Mouse (Mus musculus) stomach, embryonic 15.5 days (tissue): ENCODE data around the gene Baz2b. TPM values are rescaled to one million over a fixed set of nuclear protein-coding genes. Genes with fewer than 3 reads are reported as not detected.
A peak's percentile ranks its signal among the peaks of the same experiment; 100 is the strongest.

Experiments used
- ATAC-seq: fragments of 200-750 bp; cut with Nextera tagmentation; 2 replicates; pipeline ENCODE4 v1.8.0; 2017; ENCODE audit warnings: low read depth, moderate number of reproducible peaks, moderate TSS enrichment; ENCODE audit not compliant: insufficient read depth, low FRiP score
- H3K27ac ChIP-seq: fragments of 300-500 bp; sonication (generic); 2 replicates; pipeline ENCODE4 v1.5.1; 2015; ENCODE audit warnings: mild to moderate bottlenecking, inconsistent platforms
- H3K27me3 ChIP-seq: fragments of 300-500 bp; sonication (generic); replicated peaks from 2 replicates; pipeline ENCODE4 v1.6.1; 2015; ENCODE audit warnings: inconsistent platforms
- H3K36me3 ChIP-seq: fragments of 300-500 bp; sonication (generic); 2 replicates; pipeline ENCODE4 v1.6.1; 2015; ENCODE audit warnings: inconsistent platforms
- H3K4me1 ChIP-seq: fragments of 300-500 bp; sonication (generic); 2 replicates; pipeline ENCODE4 v1.6.1; 2015; ENCODE audit warnings: inconsistent platforms
- H3K4me2 ChIP-seq: fragments of 300-500 bp; sonication (generic); 2 replicates; pipeline ENCODE4 v1.6.1; 2015; ENCODE audit warnings: mild to moderate bottlenecking, inconsistent platforms
- H3K4me3 ChIP-seq: fragments of 300-500 bp; sonication (generic); replicated peaks from 2 replicates; pipeline ENCODE4 v1.5.1; 2015; ENCODE audit warnings: inconsistent platforms
- H3K9ac ChIP-seq: fragments of 300-500 bp; sonication (generic); 2 replicates; pipeline ENCODE4 v1.6.1; 2015; ENCODE audit warnings: inconsistent platforms
- H3K9me3 ChIP-seq: fragments of 300-500 bp; sonication (generic); 2 replicates; pipeline ENCODE4 v1.6.1; 2016; ENCODE audit warnings: inconsistent platforms
- WGBS: fragments of 180-500 bp; shearing (Covaris S2); methylation state at CpG from one replicate; pipeline ENCODE4 v1.1.7; 2015; 5-methylcytosine and 5-hydroxymethylcytosine counted together
- polyA plus RNA-seq: library from polyadenylated mRNA; unstranded; fragments of >200 nt; fragmentation: Nextera tagmentation; extraction: Ambion mirVana; gene quantifications from 2 replicates; pipeline ENCODE4 v1.2.1, GENCODE M21; 2015

The Baz2b gene
- polyA plus RNA-seq, 1 experiment from 2014 or later = 47.8 TPM

- Histone ChIP-seq H3K9ac (no peak overlapping the region), H3K9me3 (no peaks in the 10 kb centered on the region), H3K4me3 (no peak overlapping the region), H3K4me2 (no peak overlapping the region), H3K27me3 (no peaks in the 10 kb centered on the region), H3K4me1 (0 out of 2 replicates have a peak, but pooled peaks cover 2% of the 10 kb centered on the region), H3K36me3 (no peaks in the 10 kb centered on the region), H3K27ac (no peak overlapping the region)
- ATAC-seq = no peak
- 57% methylated on average over 10 of the region's 10 CpGs for WGBS
Measured at GRCm38 (mm10) chr2:60054808-60055535, 154.7 kb downstream of the Baz2b start.

- H3K4me3 ChIP-seq = no peak overlapping the region
- H3K36me3 ChIP-seq = no peaks in the 10 kb centered on the region
- WGBS = 75% methylated on average over 11 of the region's 11 CpGs
- H3K9ac ChIP-seq = no peak overlapping the region
- ATAC-seq = no peak
- no peak overlapping the region for H3K27ac ChIP-seq
- H3K9me3 ChIP-seq = no peaks in the 10 kb centered on the region
- no peaks in the 10 kb centered on the region for H3K27me3 ChIP-seq
- 0 out of 2 replicates have a peak, but pooled peaks cover 2% of the 10 kb centered on the region for H3K4me1 ChIP-seq
- no peak overlapping the region for H3K4me2 ChIP-seq
Measured at GRCm38 (mm10) chr2:60053222-60054010, 156.2 kb downstream of the Baz2b start.

- no peak for ATAC-seq
- Histone ChIP-seq H3K4me2 (no peak overlapping the region), H3K9me3 (no peaks in the 10 kb centered on the region), H3K27me3 (no peaks in the 10 kb centered on the region), H3K9ac (no peak overlapping the region), H3K4me3 (no peak overlapping the region), H3K4me1 (no peaks in the 10 kb centered on the region), H3K36me3 (no peaks in the 10 kb centered on the region), H3K27ac (no peak overlapping the region)
- WGBS = 72% methylated on average over 9 of the region's 9 CpGs
Measured at GRCm38 (mm10) chr2:60050667-60051460, 158.8 kb downstream of the Baz2b start.

GRCm38 (mm10) chr2:60049889-60050288, 159.8 kb downstream of the Baz2b start:
- H3K4me1 ChIP-seq = no peaks in the 10 kb centered on the region
- no peaks in the 10 kb centered on the region for H3K9me3 ChIP-seq
- H3K27ac ChIP-seq = no peak overlapping the region
- ATAC-seq = no peak
- no peak overlapping the region for H3K9ac ChIP-seq
- no peak overlapping the region for H3K4me2 ChIP-seq
- WGBS = 84% methylated on average over 4 of the region's 4 CpGs
- no peak overlapping the region for H3K4me3 ChIP-seq
- no peaks in the 10 kb centered on the region for H3K36me3 ChIP-seq
- H3K27me3 ChIP-seq = no peaks in the 10 kb centered on the region

GRCm38 (mm10) chr2:60049351-60049750, 160.3 kb downstream of the Baz2b start:
- no peaks in the 10 kb centered on the region for H3K4me1 ChIP-seq
- H3K9me3 ChIP-seq = no peaks in the 10 kb centered on the region
- H3K27ac ChIP-seq = no peak overlapping the region
- 88% methylated on average over 9 of the region's 9 CpGs for WGBS
- ATAC-seq = no peak
- no peak overlapping the region for H3K4me3 ChIP-seq
- H3K36me3 ChIP-seq = no peaks in the 10 kb centered on the region
- H3K9ac ChIP-seq = no peak overlapping the region
- H3K27me3 ChIP-seq = no peaks in the 10 kb centered on the region
- H3K4me2 ChIP-seq = no peak overlapping the region

- no peak for ATAC-seq
- 33% methylated on average over 1 of the region's 1 CpGs for WGBS
Measured at GRCm38 (mm10) chr2:60045995-60046394, 163.6 kb downstream of the Baz2b start.

GRCm38 (mm10) chr2:60044988-60045387, 164.7 kb downstream of the Baz2b start:
- no peak overlapping the region for H3K4me2 ChIP-seq

More at GRCm38 (mm10) chr2:60045995-60046394, 163.6 kb downstream of the Baz2b start:
- Histone ChIP-seq H3K4me2 (no peak overlapping the region), H3K9me3 (no peaks in the 10 kb centered on the region), H3K4me1 (0 out of 2 replicates have a peak, but pooled peaks cover 4% of the 10 kb centered on the region), H3K27me3 (no peaks in the 10 kb centered on the region), H3K36me3 (no peaks in the 10 kb centered on the region), H3K9ac (no peak overlapping the region), H3K27ac (no peak overlapping the region), H3K4me3 (no peak overlapping the region)

GRCm38 (mm10) chr2:60044540-60044939, 165.1 kb downstream of the Baz2b start:
- H3K27me3 ChIP-seq = no peaks in the 10 kb centered on the region
- no peak overlapping the region for H3K27ac ChIP-seq
- no peak overlapping the region for H3K9ac ChIP-seq
- no peak overlapping the region for H3K4me3 ChIP-seq
- H3K4me2 ChIP-seq = no peak overlapping the region
- 60% methylated on average over 2 of the region's 2 CpGs for WGBS
- no peaks in the 10 kb centered on the region for H3K36me3 ChIP-seq
- H3K9me3 ChIP-seq = no peaks in the 10 kb centered on the region
- no peak for ATAC-seq
- H3K4me1 ChIP-seq = 0 out of 2 replicates have a peak, but pooled peaks cover 4% of the 10 kb centered on the region

More at GRCm38 (mm10) chr2:60044988-60045387, 164.7 kb downstream of the Baz2b start:
- H3K9ac ChIP-seq = no peak overlapping the region
- H3K4me1 ChIP-seq = 0 out of 2 replicates have a peak, but pooled peaks cover 4% of the 10 kb centered on the region
- no peak for ATAC-seq
- no peaks in the 10 kb centered on the region for H3K36me3 ChIP-seq
- no peak overlapping the region for H3K27ac ChIP-seq
- H3K9me3 ChIP-seq = no peaks in the 10 kb centered on the region
- H3K4me3 ChIP-seq = no peak overlapping the region
- H3K27me3 ChIP-seq = no peaks in the 10 kb centered on the region

- H3K27me3 ChIP-seq = no peaks in the 10 kb centered on the region
- 65% methylated on average over 12 of the region's 12 CpGs for whole genome bisulfite sequencing
- H3K4me2 ChIP-seq = no peak overlapping the region
- H3K9ac ChIP-seq = no peak overlapping the region
- no peak for ATAC-seq
- H3K4me1 ChIP-seq = 0 out of 2 replicates have a peak, but pooled peaks cover 4% of the 10 kb centered on the region
- H3K4me3 ChIP-seq = no peak overlapping the region
- no peaks in the 10 kb centered on the region for H3K36me3 ChIP-seq
- H3K9me3 ChIP-seq = no peaks in the 10 kb centered on the region
- H3K27ac ChIP-seq = 0 out of 2 replicates have a peak overlapping the region, but pooled peaks have one; percentile 6
Measured at GRCm38 (mm10) chr2:60042699-60043098, 166.9 kb downstream of the Baz2b start.

GRCm38 (mm10) chr2:60041485-60042274, 168.0 kb downstream of the Baz2b start:
- no peak overlapping the region for H3K9ac ChIP-seq
- H3K4me1 ChIP-seq = 0 out of 2 replicates have a peak, but pooled peaks cover 7% of the 10 kb centered on the region
- H3K27ac ChIP-seq = no peak overlapping the region
- H3K4me3 ChIP-seq = no peak overlapping the region
- no peak overlapping the region for H3K4me2 ChIP-seq
- H3K9me3 ChIP-seq = no peaks in the 10 kb centered on the region
- H3K27me3 ChIP-seq = no peaks in the 10 kb centered on the region
- 62% methylated on average over 4 of the region's 4 CpGs for WGBS
- no peak for ATAC-seq
- H3K36me3 ChIP-seq = no peaks in the 10 kb centered on the region

GRCm38 (mm10) chr2:60040162-60040561, 169.5 kb downstream of the Baz2b start:
- no peaks in the 10 kb centered on the region for H3K27me3 ChIP-seq
- no peak overlapping the region for H3K4me3 ChIP-seq
- H3K36me3 ChIP-seq = no peaks in the 10 kb centered on the region
- 0 out of 2 replicates have a peak, but pooled peaks cover 7% of the 10 kb centered on the region for H3K4me1 ChIP-seq
- no peak for ATAC-seq
- H3K9ac ChIP-seq = no peak overlapping the region
- no peaks in the 10 kb centered on the region for H3K9me3 ChIP-seq
- H3K4me2 ChIP-seq = no peak overlapping the region
- WGBS = 80% methylated on average over 3 of the region's 3 CpGs
- H3K27ac ChIP-seq = no peak overlapping the region
